In genomic region chrX:155375458-155375857, GRCm38 (mm10) we compare ENCODE assay signal across 14 mouse cellular contexts. TPM values are rescaled to one million over a fixed set of nuclear protein-coding genes. Genes with fewer than 3 reads are reported as not detected.
DNase-seq lines count a peak whose midpoint lies in the region; ATAC-seq and TF ChIP-seq lines count a peak whose summit lies in the region.
"Had no signal": no experiment of that assay in that cellular context is flagged by ENCODE, and none has a peak within 500 bp of the region (broad histone marks: within the 10 kb centered on the region; RNA-seq: fewer than 3 reads in every experiment).

No protein-coding gene starts in this region.

- H3K36me3 ChIP-seq in embryonic facial prominence, embryonic 11.5 days (replicated peaks; ENCODE audit: control insufficient read depth, insufficient read depth, low read depth, low read length) = no peaks in the 10 kb centered on the region
- H3K36me3 ChIP-seq in embryonic facial prominence, embryonic 10.5 days (replicated peaks) = no peaks in the 10 kb centered on the region
- H3K36me3 ChIP-seq in MEL (ENCODE audit: control insufficient read depth in 1 of 2, insufficient read depth in 2 of 2, low read length in 2 of 2) = no peaks in the 10 kb centered on the region
- no peaks in the 10 kb centered on the region for H3K36me3 ChIP-seq in hindbrain, postnatal 0 days (ENCODE audit: insufficient read depth, low read length)
- H3K36me3 ChIP-seq in kidney, embryonic 14.5 days (ENCODE audit: control insufficient read depth, insufficient read depth, low read length) = no peaks in the 10 kb centered on the region
- H3K36me3 ChIP-seq: heart, embryonic 15.5 days; stomach, embryonic 15.5 days had no signal

- H3K4me2 ChIP-seq in embryonic facial prominence, embryonic 11.5 days (ENCODE audit: low read depth, low read length) = no peak overlapping the region
- no peak overlapping the region for H3K4me2 ChIP-seq in hindbrain, postnatal 0 days (ENCODE audit: low read depth, low read length)
- no peak overlapping the region for H3K4me2 ChIP-seq in kidney, embryonic 14.5 days (replicated peaks; ENCODE audit: low read depth, low read length)
- H3K4me2 ChIP-seq: heart, embryonic 15.5 days; stomach, embryonic 15.5 days had no signal

- TF ChIP-seq CTCF in MEL (IDR thresholded peaks at IDR 0.05 in 2 of 3, conservative IDR thresholded peaks at IDR 0.05 in 1 of 3; ENCODE audit: control insufficient read depth in 1 of 3, insufficient read depth in 1 of 3, low read depth in 2 of 3, low read length in 3 of 3, poor library complexity in 1 of 3, severe bottlenecking in 1 of 3) = peak in 2 of 3 experiments; percentile 19 to 61; a peak in 2 of 6 replicates
- TF ChIP-seq CTCF in hindbrain, postnatal 0 days (IDR thresholded peaks at IDR 0.05; ENCODE audit: low read depth) = peak; percentile 57

- TF ChIP-seq POLR2A in MEL (IDR thresholded peaks at IDR 0.05; ENCODE audit: control insufficient read depth in 1 of 2, insufficient read depth in 1 of 2, low read depth in 1 of 2, low read length in 2 of 2, poor library complexity in 1 of 2) = no peak

- H3K4me1 ChIP-seq in embryonic facial prominence, embryonic 11.5 days (ENCODE audit: control insufficient read depth, insufficient read depth, low read length) = no peaks in the 10 kb centered on the region
- H3K4me1 ChIP-seq in embryonic facial prominence, embryonic 10.5 days = no peaks in the 10 kb centered on the region
- H3K4me1 ChIP-seq in MEL (ENCODE audit: control insufficient read depth in 1 of 2, insufficient read depth in 2 of 2, low read length in 2 of 2) = no peaks in the 10 kb centered on the region
- H3K4me1 ChIP-seq in hindbrain, postnatal 0 days (ENCODE audit: insufficient read depth, low read length) = no peaks in the 10 kb centered on the region
- H3K4me1 ChIP-seq in kidney, embryonic 14.5 days (ENCODE audit: control insufficient read depth, insufficient read depth, low read length) = no peaks in the 10 kb centered on the region
- H3K4me1 ChIP-seq: heart, embryonic 15.5 days; stomach, embryonic 15.5 days had no signal

- no peak overlapping the region for H3K4me3 ChIP-seq in embryonic facial prominence, embryonic 11.5 days (ENCODE audit: low read depth, low read length)
- H3K4me3 ChIP-seq in embryonic facial prominence, embryonic 10.5 days = no peak overlapping the region
- H3K4me3 ChIP-seq in MEL (ENCODE audit: control insufficient read depth in 1 of 2, insufficient read depth in 1 of 2, low read depth in 2 of 2, low read length in 2 of 2) = no peak overlapping the region
- no peak overlapping the region for H3K4me3 ChIP-seq in hindbrain, postnatal 0 days (ENCODE audit: low read length)
- H3K4me3 ChIP-seq in kidney, embryonic 14.5 days (ENCODE audit: low read length) = no peak overlapping the region
- H3K4me3 ChIP-seq: heart, embryonic 15.5 days; stomach, embryonic 15.5 days had no signal

- no peaks in the 10 kb centered on the region for H3K9me3 ChIP-seq in embryonic facial prominence, embryonic 11.5 days (replicated peaks; ENCODE audit: control insufficient read depth, low read length)
- no peaks in the 10 kb centered on the region for H3K9me3 ChIP-seq in embryonic facial prominence, embryonic 10.5 days
- no peaks in the 10 kb centered on the region for H3K9me3 ChIP-seq in MEL (replicated peaks; ENCODE audit: insufficient read depth, low read length)
- no peaks in the 10 kb centered on the region for H3K9me3 ChIP-seq in hindbrain, postnatal 0 days (ENCODE audit: low read length)
- no peaks in the 10 kb centered on the region for H3K9me3 ChIP-seq in kidney, embryonic 14.5 days (ENCODE audit: control insufficient read depth, low read length)
- H3K9me3 ChIP-seq: heart, embryonic 15.5 days; stomach, embryonic 15.5 days had no signal

- WGBS in embryonic facial prominence, embryonic 11.5 days = 40% methylated on average over 1 of the region's 1 CpGs
- 45% methylated on average over 1 of the region's 1 CpGs for WGBS in embryonic facial prominence, embryonic 10.5 days
- WGBS in hindbrain, postnatal 0 days = 39% methylated on average over 1 of the region's 1 CpGs
- 32% methylated on average over 1 of the region's 1 CpGs for WGBS in kidney, embryonic 14.5 days

- no peaks in the 10 kb centered on the region for H3K79me2 ChIP-seq in MEL (ENCODE audit: control insufficient read depth, insufficient read depth, low read length, poor library complexity)

- no peaks in the 10 kb centered on the region for H3K27me3 ChIP-seq in embryonic facial prominence, embryonic 11.5 days (ENCODE audit: control insufficient read depth, insufficient read depth, low read length)
- no peaks in the 10 kb centered on the region for H3K27me3 ChIP-seq in embryonic facial prominence, embryonic 10.5 days (replicated peaks; ENCODE audit: low read depth, poor library complexity, severe bottlenecking)
- no peaks in the 10 kb centered on the region; a peak in 2 of 4 replicates for H3K27me3 ChIP-seq in MEL (ENCODE audit: control insufficient read depth in 1 of 2, insufficient read depth in 2 of 2, low read length in 2 of 2)
- H3K27me3 ChIP-seq in hindbrain, postnatal 0 days (ENCODE audit: insufficient read depth, low read length) = no peaks in the 10 kb centered on the region
- no peaks in the 10 kb centered on the region for H3K27me3 ChIP-seq in kidney, embryonic 14.5 days (ENCODE audit: control insufficient read depth, insufficient read depth, low read length)
- H3K27me3 ChIP-seq: heart, embryonic 15.5 days; stomach, embryonic 15.5 days had no signal

- TF ChIP-seq RAD21 in MEL (IDR thresholded peaks at IDR 0.05; ENCODE audit: low read depth, low read length) = peak; percentile 69

- H3K9ac ChIP-seq in embryonic facial prominence, embryonic 11.5 days (replicated peaks; ENCODE audit: low read length) = no peak overlapping the region
- H3K9ac ChIP-seq in MEL (ENCODE audit: control insufficient read depth, low read depth, low read length, poor library complexity, severe bottlenecking) = no peak overlapping the region
- H3K9ac ChIP-seq in hindbrain, postnatal 0 days (replicated peaks; ENCODE audit: low read length) = no peak overlapping the region
- H3K9ac ChIP-seq in kidney, embryonic 14.5 days (ENCODE audit: low read depth, low read length) = no peak overlapping the region
- H3K9ac ChIP-seq: heart, embryonic 15.5 days; stomach, embryonic 15.5 days had no signal

- peak; percentile 20 for DNase-seq in embryonic facial prominence, embryonic 11.5 days (ENCODE audit: low spot score)
- DNase-seq in embryonic facial prominence, embryonic 10.5 days (ENCODE audit: low spot score) = no peak
- DNase-seq in layer of hippocampus, adult 9-10 months (ENCODE audit: low spot score) = peak; percentile 5
- DNase-seq in layer of hippocampus, adult 11-12 months (ENCODE audit: low spot score) = no peak
- peak; percentile 36 for DNase-seq in MEL (ENCODE audit: low read depth, low spot score)
- DNase-seq in hindbrain, postnatal 0 days (ENCODE audit: low spot score) = peak; percentile 61
- no peak for DNase-seq in right cerebral cortex, postnatal 36 days (ENCODE audit: low spot score in 2 of 2)
- DNase-seq: lung, postnatal 10 days; right cerebral cortex, postnatal 14 days had no signal

- no peak for ATAC-seq in embryonic facial prominence, embryonic 11.5 days (replicated peaks; ENCODE audit: insufficient number of reproducible peaks, low FRiP score, low TSS enrichment, low read depth)
- 0 out of 2 replicates have a peak, but pooled peaks have one; percentile 38 for ATAC-seq in hindbrain, postnatal 0 days
- ATAC-seq in kidney, embryonic 14.5 days (ENCODE audit: low FRiP score, low TSS enrichment) = no peak
- ATAC-seq: activated CD4-positive, CD25-positive, alpha-beta regulatory T cell, adult 4 months; CD4-positive, CD25-positive, alpha-beta regulatory T cell, adult 4 months had no signal

- H3K27ac ChIP-seq in embryonic facial prominence, embryonic 11.5 days (replicated peaks; ENCODE audit: low read depth, low read length) = no peak overlapping the region
- no peak overlapping the region for H3K27ac ChIP-seq in embryonic facial prominence, embryonic 10.5 days (replicated peaks)
- no peak overlapping the region for H3K27ac ChIP-seq in MEL (ENCODE audit: control insufficient read depth, low read depth, low read length)
- H3K27ac ChIP-seq in hindbrain, postnatal 0 days = no peak overlapping the region
- no peak overlapping the region for H3K27ac ChIP-seq in kidney, embryonic 14.5 days (ENCODE audit: low read depth, low read length)
- H3K27ac ChIP-seq: heart, embryonic 15.5 days; stomach, embryonic 15.5 days had no signal

- TF ChIP-seq EP300 in MEL (IDR thresholded peaks at IDR 0.05; ENCODE audit: low read depth in 1 of 2, low read length in 2 of 2) = no peak

TF ChIP-seq in MEL, 35 proteins besides CTCF, POLR2A, EP300 and RAD21:
- TF ChIP-seq MYC (IDR thresholded peaks at IDR 0.05; ENCODE audit: low read depth, low read length) (no peak), MYB (IDR thresholded peaks at IDR 0.05; ENCODE audit: low read depth, low read length) (no peak), E2F4 (IDR thresholded peaks at IDR 0.05; ENCODE audit: borderline replicate concordance, low read depth, low read length) (no peak), ELF1 (IDR thresholded peaks at IDR 0.05; ENCODE audit: low read depth, low read length) (no peak), SMC3 (IDR thresholded peaks at IDR 0.05; ENCODE audit: low read depth, low read length) (peak; percentile 49)
TF ChIP-seq in MEL: peak in this region for 1.

RNA-seq across cellular contexts. Expression of gene Prdx4, which starts 34.9 kb away (rescaled TPM):
- polyA plus RNA-seq in embryonic facial prominence, embryonic 11.5 days (2014; fragmentation: Nextera tagmentation; extraction: Ambion mirVana) = 282 and 288 TPM in 2 replicates
- polyA plus RNA-seq in embryonic facial prominence, embryonic 10.5 days (2016; fragmentation: Nextera tagmentation; extraction: Ambion mirVana) = 248 and 256 TPM in 2 replicates
- 24.3 and 31.1 TPM in 2 replicates for total RNA-seq in MEL (2012; rRNA removed)
- 10 to 100 TPM in 1 of 2 experiments, not detected in 1; 34.5 TPM for polyA plus RNA-seq in MEL (2012; ENCODE audit: insufficient read depth in 1 of 2, insufficient read length in 2 of 2, low read depth in 1 of 2, low replicate concordance in 2 of 2, missing spikeins in 1 of 2)
- 87.6 and 110 TPM in 2 replicates for total RNA-seq in hindbrain, postnatal 0 days (2014; rRNA removed)
- polyA plus RNA-seq in hindbrain, postnatal 0 days (2015; fragmentation: Nextera tagmentation; extraction: Ambion mirVana) = 138 and 143 TPM in 2 replicates
- polyA plus RNA-seq in kidney, embryonic 14.5 days (2014; fragmentation: Nextera tagmentation; extraction: Ambion mirVana) = 302 and 365 TPM in 2 replicates

Comparison
In these comparisons a context has a peak if more than half of its experiments do, and no peak if none do; other contexts are left out.
1. DNase-seq: peak in embryonic facial prominence, embryonic 11.5 days (single experiment), layer of hippocampus, adult 9-10 months (single experiment), MEL (single experiment) and hindbrain, postnatal 0 days (single experiment); none in embryonic facial prominence, embryonic 10.5 days (single experiment), layer of hippocampus, adult 11-12 months (single experiment) and right cerebral cortex, postnatal 36 days (0 of 2).